Mouse (Mus musculus) ES-Bruce4 (cell line): Measurements from ENCODE around the gene Rbm43. TPM values are rescaled to one million over a fixed set of nuclear protein-coding genes. Genes with fewer than 3 reads are reported as not detected.

Experiments
- H3K27ac ChIP-seq: 2 replicates; pipeline ENCODE4 v1.5.1; 2012; ENCODE audit warnings: low read length, inconsistent platforms; ENCODE audit not compliant: insufficient read depth
- H3K27me3 ChIP-seq: 2 replicates; pipeline ENCODE4 v1.6.1; 2012; ENCODE audit warnings: mild to moderate bottlenecking, low read length, inconsistent platforms; ENCODE audit not compliant: control insufficient read depth, poor library complexity, insufficient read depth, severe bottlenecking
- H3K36me3 ChIP-seq: 2 replicates; pipeline ENCODE4 v1.6.1; 2012; ENCODE audit warnings: inconsistent platforms, mild to moderate bottlenecking, low read length, moderate library complexity; ENCODE audit not compliant: control insufficient read depth, poor library complexity, insufficient read depth, severe bottlenecking
- H3K4me1 ChIP-seq: one replicate; pipeline ENCODE4 v1.8.1; 2011; ENCODE audit warnings: low read length; ENCODE audit not compliant: control insufficient read depth, insufficient read depth
- H3K4me3 ChIP-seq: 2 replicates; pipeline ENCODE4 v1.5.1; 2011; ENCODE audit warnings: low read depth, mild to moderate bottlenecking, low read length
- H3K9ac ChIP-seq: 2 replicates; pipeline ENCODE4 v1.6.1; 2012; ENCODE audit warnings: low read depth, mild to moderate bottlenecking, inconsistent platforms; ENCODE audit not compliant: poor library complexity, severe bottlenecking
- H3K9me3 ChIP-seq: replicated peaks from 2 replicates; pipeline ENCODE4 v1.6.1; 2012; ENCODE audit warnings: mild to moderate bottlenecking, low read length, inconsistent platforms; ENCODE audit not compliant: control insufficient read depth, poor library complexity, insufficient read depth, severe bottlenecking
- CTCF ChIP-seq: IDR thresholded peaks from one replicate; pipeline ENCODE4 v1.8.1; 2011; ENCODE audit warnings: low read depth, low read length
- EP300 ChIP-seq: IDR thresholded peaks from 2 replicates; pipeline ENCODE4 v1.6.1; 2011; ENCODE audit warnings: low read depth, low read length; ENCODE audit not compliant: insufficient read depth
- POLR2A ChIP-seq: IDR thresholded peaks from one replicate; pipeline ENCODE4 v1.8.1; 2011; ENCODE audit warnings: low read length; ENCODE audit not compliant: insufficient read depth
- polyA plus RNA-seq: library from polyadenylated mRNA; stranded (reverse); fragments of >200 nt; gene quantifications from 2 replicates; pipeline ENCODE4 v1.2.4, GENCODE M21; 2011; ENCODE audit warnings: low read depth; ENCODE audit not compliant: missing spikeins, insufficient read depth, insufficient read length

Gene Rbm43
- 4.3 and 4.8 TPM in 2 replicates for polyA plus RNA-seq

DNA sequence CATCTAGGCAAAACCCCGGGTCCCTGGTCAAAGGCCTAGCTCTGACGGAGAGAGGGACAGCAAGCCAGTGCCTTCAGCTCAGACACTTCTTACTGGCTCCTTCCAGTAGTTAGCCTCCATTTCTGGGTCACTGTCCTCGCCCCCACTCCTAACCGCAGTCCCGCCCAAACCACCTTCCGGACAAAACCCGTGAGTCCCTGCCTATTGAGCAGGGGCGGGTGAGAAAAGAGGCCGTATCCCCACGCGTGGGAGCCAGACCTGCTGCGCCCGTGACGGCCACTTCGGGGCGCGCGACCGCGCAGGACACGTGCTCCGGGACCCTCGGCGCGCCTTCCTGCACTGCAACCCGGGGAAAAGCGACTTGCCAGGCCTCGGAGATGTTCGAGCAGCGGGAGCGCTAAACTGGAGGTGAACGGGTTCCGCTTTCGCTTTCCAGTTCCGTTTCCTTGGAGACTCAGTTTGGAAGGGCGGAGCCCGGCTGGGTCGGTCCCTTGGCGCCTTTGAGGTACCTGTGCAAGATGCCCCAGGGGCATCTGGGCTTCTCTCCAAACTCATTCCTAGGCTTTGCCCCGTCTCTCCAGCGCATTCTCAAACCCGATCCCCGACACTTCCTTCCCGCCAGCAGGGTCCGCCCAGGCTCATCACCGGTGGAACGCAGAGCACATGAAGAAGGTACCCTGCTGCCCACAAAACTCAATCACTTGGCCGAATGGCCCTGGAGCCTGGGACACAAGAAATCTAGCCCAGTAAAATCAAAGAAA is at the start of gene Rbm43:
Gene Rbm43 (minus strand): TSS at position 590 of the 761 bp plus-strand sequence.
- TF ChIP-seq CTCF (no peak), EP300 (no peak), POLR2A (no peak)
- Histone ChIP-seq H3K9ac (peak within 1 kb of the TSS; percentile 14), H3K27me3 (no peaks in the 10 kb centered on the region), H3K27ac (no peak within 1 kb of the TSS), H3K4me3 (peak within 1 kb of the TSS; percentile 27), H3K4me1 (no peaks in the 10 kb centered on the region), H3K9me3 (peaks cover 10% of the 10 kb centered on the region), H3K36me3 (no peaks in the 10 kb centered on the region; the same call in 1 of the 2 replicates)

DNA sequence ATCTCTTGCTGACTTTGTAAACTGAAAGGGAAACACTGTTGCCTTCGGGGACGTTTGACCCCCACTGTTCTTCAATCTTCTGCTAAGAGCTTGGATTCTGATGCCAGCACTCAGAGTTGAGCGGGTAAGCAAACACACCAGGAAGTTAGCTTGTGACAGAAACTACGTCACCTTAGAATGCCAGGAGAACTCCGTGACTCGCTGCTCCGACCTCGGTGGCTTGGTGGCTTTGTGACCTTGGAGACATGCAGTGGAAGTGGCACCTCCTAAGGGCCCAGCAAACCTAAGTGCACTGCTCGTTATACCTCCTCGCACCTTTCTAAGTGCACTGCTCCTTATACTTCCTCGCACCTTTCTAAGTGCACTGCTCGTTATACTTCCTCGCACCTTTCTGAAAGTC is 47.3 kb upstream of the Rbm43 start:
- no peak overlapping the region for H3K27ac ChIP-seq
- no peaks in the 10 kb centered on the region for H3K27me3 ChIP-seq
- peaks cover 7% of the 10 kb centered on the region for H3K9me3 ChIP-seq
- H3K4me1 ChIP-seq = no peaks in the 10 kb centered on the region
- H3K9ac ChIP-seq = no peak overlapping the region
- H3K36me3 ChIP-seq = no peaks in the 10 kb centered on the region
- TF ChIP-seq CTCF (no peak), POLR2A (no peak), EP300 (no peak)
- H3K4me3 ChIP-seq = no peak overlapping the region

DNA sequence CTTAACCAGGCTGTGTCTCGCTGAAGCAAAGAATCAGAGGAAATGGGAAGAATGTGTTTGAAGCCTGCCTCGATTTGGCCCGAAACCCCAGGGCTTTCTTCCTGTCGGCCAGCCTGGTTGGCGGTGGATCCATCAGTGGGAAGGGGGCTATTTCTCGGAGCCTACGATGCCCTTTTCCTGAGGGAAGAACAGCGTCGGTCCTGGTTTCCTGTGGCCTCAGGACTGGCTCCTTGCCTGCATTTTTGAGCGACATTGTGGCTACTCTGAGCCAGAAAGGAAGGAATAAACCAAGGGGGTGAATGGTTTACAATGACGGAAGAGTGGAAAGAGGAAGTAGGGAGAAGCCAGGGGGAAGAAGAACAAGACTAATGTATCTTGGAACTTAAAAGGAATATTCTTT is 46.7 kb upstream of the Rbm43 start:
- no peak overlapping the region for H3K9ac ChIP-seq
- no peak overlapping the region for H3K4me3 ChIP-seq
- H3K27me3 ChIP-seq = no peaks in the 10 kb centered on the region
- no peaks in the 10 kb centered on the region for H3K4me1 ChIP-seq
- H3K27ac ChIP-seq = no peak overlapping the region
- TF ChIP-seq POLR2A (no peak), EP300 (no peak), CTCF (no peak)
- no peaks in the 10 kb centered on the region for H3K36me3 ChIP-seq
- H3K9me3 ChIP-seq = peaks cover 7% of the 10 kb centered on the region

DNA sequence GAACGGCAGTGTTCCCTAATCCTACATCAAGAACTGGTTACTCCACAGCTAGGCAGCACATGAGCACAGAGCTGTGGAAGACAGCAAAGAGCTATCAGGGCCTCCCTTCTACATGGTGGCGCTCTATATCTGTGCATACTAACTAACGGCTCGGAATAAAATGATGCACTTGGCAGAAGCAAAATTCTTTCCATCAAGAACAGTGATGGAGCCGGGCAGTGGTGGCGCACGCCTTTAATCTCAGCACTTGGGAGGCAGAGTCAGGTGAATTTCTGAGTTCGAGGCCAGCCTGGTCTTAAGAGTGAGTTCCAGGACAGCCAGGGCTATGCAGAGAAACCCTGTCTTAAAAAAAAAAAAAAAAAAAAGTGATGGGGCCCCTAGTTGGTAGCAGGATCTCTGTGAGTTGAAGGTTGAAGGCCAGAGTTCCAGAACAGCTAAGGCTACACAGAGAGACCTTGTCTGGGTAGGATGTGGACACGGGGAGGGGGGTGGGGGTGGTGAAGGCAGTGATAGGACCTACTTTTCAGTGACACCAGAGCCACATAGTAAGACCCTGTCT is 38.5 kb upstream of the Rbm43 start, which contains the start of gene Nmi:
Gene Nmi (minus strand): TSS at position 85 of the 559 bp plus-strand sequence.
- no peak for TF ChIP-seq EP300
- TF ChIP-seq POLR2A = no peak
- no peak for TF ChIP-seq CTCF
- Histone ChIP-seq H3K36me3 (no peaks in the 10 kb centered on the region), H3K9ac (peak within 1 kb of the TSS; percentile 40), H3K4me1 (no peaks in the 10 kb centered on the region), H3K4me3 (peak within 1 kb of the TSS; percentile 71), H3K27ac (no peak within 1 kb of the TSS), H3K27me3 (0 out of 2 replicates have a peak, but pooled peaks cover 3% of the 10 kb centered on the region), H3K9me3 (no peaks in the 10 kb centered on the region)

DNA sequence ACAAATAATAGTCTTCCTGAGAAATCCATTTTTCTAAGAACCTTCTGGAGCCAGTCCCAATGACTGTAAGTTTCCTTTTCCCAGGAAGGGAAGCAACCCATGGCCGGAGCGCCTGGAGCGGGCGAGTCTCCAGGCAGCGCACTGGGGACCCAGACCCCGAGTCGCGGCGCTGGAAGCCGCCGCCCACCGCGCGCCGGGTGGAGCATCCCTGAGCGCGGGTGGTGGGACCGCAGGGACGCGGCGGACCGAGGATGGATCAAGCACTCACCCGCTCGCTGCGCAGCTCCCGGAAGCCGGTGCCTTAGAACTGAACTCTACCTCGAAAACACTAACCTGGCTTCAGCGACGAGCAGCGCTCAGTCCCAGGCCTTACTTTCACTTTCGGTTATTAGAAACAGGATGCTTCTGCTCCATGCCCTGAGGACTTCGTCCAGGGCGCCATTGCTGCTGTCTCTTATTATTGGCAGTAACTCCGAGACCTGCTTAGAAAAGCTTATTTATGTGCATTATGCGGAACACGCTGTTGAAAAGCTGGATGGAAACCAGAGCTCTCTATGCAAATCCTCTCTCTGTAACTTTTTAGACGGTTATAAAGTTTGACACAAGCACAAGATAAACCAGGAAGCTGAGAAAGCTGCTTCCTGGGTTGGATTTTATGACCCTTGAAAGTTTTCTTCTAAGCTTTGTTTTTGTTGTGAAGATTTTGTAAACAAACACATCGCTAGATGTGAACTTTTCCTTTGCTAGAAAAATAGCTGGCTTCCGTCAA is 37.9 kb upstream of the Rbm43 start:
- peak overlapping the region; percentile 40 for H3K9ac ChIP-seq
- no peaks in the 10 kb centered on the region for H3K4me1 ChIP-seq
- H3K4me3 ChIP-seq = peak overlapping the region; percentile 71
- H3K27me3 ChIP-seq = 0 out of 2 replicates have a peak, but pooled peaks cover 3% of the 10 kb centered on the region
- TF ChIP-seq EP300 = no peak
- TF ChIP-seq POLR2A = no peak
- TF ChIP-seq CTCF = no peak
- H3K9me3 ChIP-seq = no peaks in the 10 kb centered on the region
- H3K27ac ChIP-seq = no peak overlapping the region
- H3K36me3 ChIP-seq = no peaks in the 10 kb centered on the region

DNA sequence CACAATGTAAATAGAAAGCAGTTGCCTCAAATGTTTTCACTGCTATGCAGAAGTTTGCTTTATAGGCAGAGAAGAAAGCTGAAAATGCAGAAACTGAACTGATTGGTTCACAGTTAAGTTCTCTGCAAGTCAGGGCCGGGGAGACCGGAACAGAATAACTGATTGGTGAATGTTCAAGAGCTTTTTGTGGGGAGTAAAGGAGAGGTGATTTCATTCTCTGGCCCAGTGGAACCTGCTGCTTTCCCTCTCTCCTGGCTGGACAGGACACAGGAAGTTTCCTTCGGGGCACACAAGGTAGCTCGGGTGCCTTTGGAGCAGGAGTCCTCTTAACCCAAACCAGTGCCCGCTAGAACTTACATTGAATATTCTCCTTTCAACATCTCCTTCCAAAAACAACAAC is 37.2 kb upstream of the Rbm43 start:
- H3K9me3 ChIP-seq = no peaks in the 10 kb centered on the region
- H3K4me3 ChIP-seq = no peak overlapping the region
- TF ChIP-seq POLR2A (no peak), EP300 (no peak), CTCF (no peak)
- H3K4me1 ChIP-seq = no peaks in the 10 kb centered on the region
- H3K9ac ChIP-seq = peak overlapping the region; percentile 40; the same call in 1 of the 2 replicates
- H3K27ac ChIP-seq = no peak overlapping the region
- H3K36me3 ChIP-seq = no peaks in the 10 kb centered on the region
- 0 out of 2 replicates have a peak, but pooled peaks cover 3% of the 10 kb centered on the region for H3K27me3 ChIP-seq
